Mouse (Mus musculus) testis, adult 2 months (tissue): ENCODE results near the gene Lipc. TPM values are rescaled to one million over a fixed set of nuclear protein-coding genes. Genes with fewer than 3 reads are reported as not detected.

ENCODE experiments used
- H3K27ac ChIP-seq: fragments of 200-500 bp; 2 replicates; pipeline ENCODE4 v1.5.1; 2012; ENCODE audit warnings: low read depth, low read length; ENCODE audit not compliant: control insufficient read depth, insufficient read depth
- H3K27me3 ChIP-seq: fragments of 200-500 bp; 2 replicates; pipeline ENCODE4 v1.6.1; 2012; ENCODE audit warnings: mild to moderate bottlenecking, low read length, moderate library complexity; ENCODE audit not compliant: control insufficient read depth, insufficient read depth
- H3K36me3 ChIP-seq: fragments of 200-500 bp; 2 replicates; pipeline ENCODE4 v1.6.1; 2012; ENCODE audit warnings: mild to moderate bottlenecking, low read length; ENCODE audit not compliant: control insufficient read depth, insufficient read depth
- H3K4me1 ChIP-seq: fragments of 200-500 bp; 2 replicates; pipeline ENCODE4 v1.6.1; 2012; ENCODE audit warnings: low read length; ENCODE audit not compliant: control insufficient read depth, insufficient read depth
- H3K4me3 ChIP-seq: fragments of 200-500 bp; 2 replicates; pipeline ENCODE4 v1.5.1; 2012; ENCODE audit warnings: low read depth, mild to moderate bottlenecking, low read length, moderate library complexity, mixed read lengths; ENCODE audit not compliant: control insufficient read depth
- CTCF ChIP-seq: fragments of 200-500 bp; IDR thresholded peaks from 2 replicates; pipeline ENCODE4 v1.5.1; 2012; ENCODE audit warnings: low read depth, mild to moderate bottlenecking, inconsistent platforms, low read length, moderate library complexity; ENCODE audit not compliant: control insufficient read depth, insufficient read depth, insufficient replicate concordance
- POLR2A ChIP-seq: fragments of 200-500 bp; IDR thresholded peaks from 2 replicates; pipeline ENCODE4 v1.6.1; 2012; ENCODE audit warnings: low read depth, mild to moderate bottlenecking, inconsistent platforms, low read length, moderate library complexity; ENCODE audit not compliant: control insufficient read depth
- polyA plus RNA-seq: library from polyadenylated mRNA; depleted of rRNA; stranded (reverse); fragments of >200 nt; gene quantifications from 2 replicates; pipeline ENCODE4 v1.2.3, GENCODE M21; 2012

Gene Lipc
- polyA plus RNA-seq, 1 experiment, result not detected

- Histone ChIP-seq H3K27me3 (no peaks in the 10 kb centered on the region), H3K4me1 (no peaks in the 10 kb centered on the region), H3K36me3 (no peaks in the 10 kb centered on the region), H3K4me3 (no peak overlapping the region), H3K27ac (no peak overlapping the region)
- TF ChIP-seq CTCF (no peak), POLR2A (no peak)
Measured at GRCm38 (mm10) chr9:70979641-70980040, 27.6 kb upstream of the Lipc start.

DNA sequence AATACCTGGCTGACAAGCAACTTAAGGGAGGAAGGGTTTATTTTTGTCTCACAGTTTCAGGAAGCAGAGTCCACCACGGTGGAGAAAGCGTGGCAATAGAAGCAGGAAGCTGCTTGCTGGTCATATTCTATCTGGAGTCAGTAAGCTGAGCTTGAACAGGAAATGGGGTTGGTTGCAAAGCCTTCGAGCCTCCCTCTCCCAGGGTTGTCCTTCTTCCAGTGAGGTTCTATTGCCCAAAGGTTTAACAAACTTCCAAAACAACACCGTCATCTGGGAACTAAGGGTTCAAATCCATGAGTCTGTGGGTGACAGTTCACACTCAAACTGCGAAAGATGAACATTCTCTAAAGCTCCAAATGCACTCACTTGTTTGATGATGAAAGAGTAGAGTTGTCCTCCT, 27.1 kb upstream of the Lipc start:
- Histone ChIP-seq H3K36me3 (no peaks in the 10 kb centered on the region), H3K4me3 (no peak overlapping the region), H3K27me3 (no peaks in the 10 kb centered on the region), H3K27ac (no peak overlapping the region), H3K4me1 (no peaks in the 10 kb centered on the region)
- TF ChIP-seq CTCF (no peak), POLR2A (no peak)

DNA sequence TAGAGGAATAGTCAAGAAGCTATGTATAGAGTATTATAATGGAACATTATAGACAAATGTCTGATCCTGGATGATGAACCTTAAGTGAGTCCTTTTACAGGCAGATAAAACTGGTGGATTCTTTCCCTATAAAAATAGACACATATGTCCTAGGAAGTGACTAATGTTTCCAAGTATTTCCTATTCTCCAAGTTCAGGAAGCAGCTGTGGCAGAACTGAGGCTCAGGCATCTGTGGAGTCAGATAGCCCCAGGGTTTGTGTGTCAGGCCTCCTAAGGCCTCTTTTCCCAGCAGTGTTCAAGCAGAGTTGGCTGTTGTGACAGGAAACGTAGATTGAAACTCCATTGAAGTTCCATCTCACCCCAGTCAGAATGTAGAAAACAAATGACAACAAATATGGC, 25.4 kb upstream of the Lipc start:
- no peaks in the 10 kb centered on the region for H3K4me1 ChIP-seq
- no peaks in the 10 kb centered on the region for H3K27me3 ChIP-seq
- no peaks in the 10 kb centered on the region for H3K36me3 ChIP-seq
- no peak for TF ChIP-seq CTCF
- no peak for TF ChIP-seq POLR2A
- no peak overlapping the region for H3K27ac ChIP-seq
- no peak overlapping the region for H3K4me3 ChIP-seq

DNA sequence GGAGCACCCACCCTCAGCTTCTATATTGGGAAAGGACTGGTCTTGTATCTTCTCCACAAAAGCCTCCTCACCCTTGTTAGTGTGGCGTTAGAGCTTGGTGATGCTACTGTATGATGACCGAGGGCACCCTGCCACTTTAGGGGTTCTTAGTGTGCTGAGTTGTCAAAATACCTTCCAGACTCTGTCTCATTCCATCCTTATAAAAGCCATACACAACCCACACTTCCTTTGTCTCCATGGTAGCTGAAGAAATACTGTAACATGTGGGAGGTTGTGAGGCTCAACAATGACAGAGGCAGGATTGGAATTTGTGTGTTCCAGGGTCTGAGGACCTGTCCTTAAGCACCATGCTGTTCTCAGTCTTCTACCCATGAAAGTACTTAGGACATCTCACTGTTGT, 23.9 kb upstream of the Lipc start:
- no peak overlapping the region for H3K4me3 ChIP-seq
- no peaks in the 10 kb centered on the region for H3K36me3 ChIP-seq
- no peak for TF ChIP-seq POLR2A
- no peak for TF ChIP-seq CTCF
- H3K4me1 ChIP-seq, result no peaks in the 10 kb centered on the region
- no peaks in the 10 kb centered on the region for H3K27me3 ChIP-seq
- no peak overlapping the region for H3K27ac ChIP-seq

DNA sequence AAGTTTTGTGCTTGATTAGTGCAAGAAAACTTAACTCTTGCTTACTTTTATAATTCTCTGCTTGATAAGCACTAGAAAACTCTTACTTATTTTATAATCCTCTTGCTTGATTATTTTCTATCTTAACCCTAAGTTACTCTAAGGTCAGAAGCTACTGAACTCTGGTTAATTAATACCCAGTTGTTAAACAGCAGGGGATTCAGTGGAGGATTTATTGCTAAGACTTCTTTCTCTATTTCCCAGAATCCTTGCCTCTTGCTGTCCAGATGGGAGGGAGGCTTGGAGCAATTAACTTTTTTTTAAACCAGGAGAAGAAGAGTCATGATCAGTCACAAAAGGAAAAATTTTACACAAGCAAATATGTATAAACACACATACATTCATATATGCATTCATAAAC, 21.3 kb upstream of the Lipc start:
- Histone ChIP-seq H3K4me1 (no peaks in the 10 kb centered on the region), H3K27me3 (no peaks in the 10 kb centered on the region), H3K36me3 (no peaks in the 10 kb centered on the region), H3K27ac (no peak overlapping the region), H3K4me3 (no peak overlapping the region)
- TF ChIP-seq CTCF (no peak), POLR2A (no peak)

- Histone ChIP-seq H3K4me1 (no peaks in the 10 kb centered on the region), H3K36me3 (no peaks in the 10 kb centered on the region), H3K27me3 (no peaks in the 10 kb centered on the region), H3K4me3 (no peak overlapping the region), H3K27ac (no peak overlapping the region)
- no peak for TF ChIP-seq POLR2A
- no peak for TF ChIP-seq CTCF
Measured at GRCm38 (mm10) chr9:70969244-70969643, 17.2 kb upstream of the Lipc start.

DNA sequence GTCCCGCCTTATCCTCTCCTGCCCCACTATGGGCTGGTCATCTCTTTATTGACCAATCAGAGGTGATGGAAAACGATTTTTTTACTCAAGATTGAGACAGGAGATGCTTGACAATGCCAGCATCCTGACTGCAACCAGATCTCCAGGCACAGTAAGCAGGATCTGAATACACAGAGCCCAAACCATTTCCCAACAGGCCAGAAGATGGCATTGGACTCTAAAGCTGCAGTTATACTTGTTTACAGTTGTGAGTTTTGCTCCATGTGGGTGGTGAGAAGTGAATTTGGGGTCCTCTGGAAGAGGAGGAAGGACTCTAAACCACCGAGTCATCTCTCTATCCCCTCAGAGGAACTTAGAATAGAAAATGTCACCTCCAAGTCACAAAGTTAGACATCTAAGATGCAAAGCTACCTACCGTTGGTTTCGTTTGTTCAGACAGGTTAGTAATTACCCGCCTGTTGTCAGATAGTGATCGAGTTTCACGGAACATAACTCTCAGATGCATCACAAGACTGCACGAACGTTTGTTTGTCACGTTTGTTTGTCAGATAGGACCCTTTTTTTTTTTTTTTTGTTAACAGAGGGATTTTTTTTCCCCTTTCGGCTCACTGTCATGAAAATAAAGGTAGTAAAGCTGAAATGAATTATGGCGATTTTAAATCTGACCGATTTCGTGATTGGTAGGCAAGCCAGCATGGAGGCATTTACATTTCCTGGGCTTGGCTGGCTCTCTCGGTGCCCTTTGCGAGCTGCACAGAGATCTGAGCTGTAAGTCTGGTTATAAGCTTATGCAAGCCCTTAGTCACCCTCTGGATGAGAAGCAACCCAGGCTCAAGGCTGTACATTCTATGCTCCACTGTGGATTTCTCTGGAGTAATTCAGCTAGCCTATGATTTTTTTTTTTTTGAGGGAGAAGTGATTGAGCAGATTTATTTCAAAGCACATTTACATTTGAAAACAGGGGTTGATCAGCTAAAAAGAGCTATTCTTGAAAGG, 14.3 kb upstream of the Lipc start:
- H3K27me3 ChIP-seq, result no peaks in the 10 kb centered on the region
- TF ChIP-seq CTCF (no peak), POLR2A (no peak)
- H3K4me3 ChIP-seq, result no peak overlapping the region

More for the DNA sequence above, 14.3 kb upstream of the Lipc start:
- Histone ChIP-seq H3K27ac (no peak overlapping the region), H3K36me3 (no peaks in the 10 kb centered on the region), H3K4me1 (no peaks in the 10 kb centered on the region)
